Mouse (Mus musculus): Measurements from ENCODE around the gene Ccdc171.
"Not testable (repeated sequence)": the region's sequence is repeated elsewhere in the genome, so short reads cannot be mapped to it uniquely, and the experiment has no call there.

The Ccdc171 gene

GRCm38 (mm10) chr4:83656571-83656970, 131.2 kb downstream of the Ccdc171 start:
- in situ Hi-C loops (cut with MseI, MboI): no loop called here

GRCm38 (mm10) chr4:83657021-83657420, 131.7 kb downstream of the Ccdc171 start:
- in situ Hi-C loops (cut with MseI, MboI): no loop called here

GRCm38 (mm10) chr4:83658415-83658814, 133.1 kb downstream of the Ccdc171 start:
- in situ Hi-C loops (cut with MseI, MboI): no loop called here

GRCm38 (mm10) chr4:83659411-83659810, 134.1 kb downstream of the Ccdc171 start:
- in situ Hi-C loops (cut with MseI, MboI): no loop called here

- in situ Hi-C loops (cut with MseI, MboI): no loop called here
Observed at GRCm38 (mm10) chr4:83661519-83662271, 136.3 kb downstream of the Ccdc171 start.

- in situ Hi-C loops (cut with MseI, MboI): no loop called here
Observed at GRCm38 (mm10) chr4:83662301-83662700, 137.0 kb downstream of the Ccdc171 start.

GRCm38 (mm10) chr4:83669552-83669951, 144.2 kb downstream of the Ccdc171 start:
- in situ Hi-C loops (cut with MseI, MboI): no loop called here

- in situ Hi-C loops (cut with MseI, MboI): not testable (repeated sequence)
Observed at GRCm38 (mm10) chr4:83675308-83675707, 150.0 kb downstream of the Ccdc171 start.

- in situ Hi-C loops (cut with MseI, MboI): no loop called here
Observed at GRCm38 (mm10) chr4:83676444-83676843, 151.1 kb downstream of the Ccdc171 start.

- in situ Hi-C loops (cut with MseI, MboI): no loop called here
Observed at GRCm38 (mm10) chr4:83681081-83681480, 155.7 kb downstream of the Ccdc171 start.

GRCm38 (mm10) chr4:83682866-83683265, 157.5 kb downstream of the Ccdc171 start:
- in situ Hi-C loops (cut with MseI, MboI): no loop called here

- in situ Hi-C loops (cut with MseI, MboI): no loop called here
Observed at GRCm38 (mm10) chr4:83700190-83700589, 174.8 kb downstream of the Ccdc171 start.

- in situ Hi-C loops (cut with MseI, MboI): no loop called here
Observed at GRCm38 (mm10) chr4:83716996-83717395, 191.7 kb downstream of the Ccdc171 start.

- in situ Hi-C loops (cut with MseI, MboI): no loop called here
Observed at GRCm38 (mm10) chr4:83719816-83720215, 194.5 kb downstream of the Ccdc171 start.

- in situ Hi-C loops (cut with MseI, MboI): no loop called here
Observed at GRCm38 (mm10) chr4:83725136-83725535, 199.8 kb downstream of the Ccdc171 start.

- in situ Hi-C loops (cut with MseI, MboI): no loop called here
Observed at GRCm38 (mm10) chr4:83739137-83739890, 214.0 kb downstream of the Ccdc171 start.

- in situ Hi-C loops (cut with MseI, MboI): no loop called here
Observed at GRCm38 (mm10) chr4:83739891-83740277, 214.5 kb downstream of the Ccdc171 start.

- in situ Hi-C loops (cut with MseI, MboI): no loop called here
Observed at GRCm38 (mm10) chr4:83742806-83743460, 217.6 kb downstream of the Ccdc171 start.

- in situ Hi-C loops (cut with MseI, MboI): no loop called here
Observed at GRCm38 (mm10) chr4:83775136-83775535, 249.8 kb downstream of the Ccdc171 start.

GRCm38 (mm10) chr4:83780044-83780443, 254.7 kb downstream of the Ccdc171 start:
- in situ Hi-C loops (cut with MseI, MboI): no loop called here

- in situ Hi-C loops (cut with MseI, MboI): no loop called here
Observed at GRCm38 (mm10) chr4:83785115-83785514, 259.8 kb downstream of the Ccdc171 start.

GRCm38 (mm10) chr4:83791811-83792210, 266.5 kb downstream of the Ccdc171 start:
- in situ Hi-C loops (cut with MseI, MboI): no loop called here
